Mouse (Mus musculus) embryonic facial prominence, embryonic 11.5 days (tissue): Measurements from ENCODE around the gene Fhl1. TPM values are rescaled to one million over a fixed set of nuclear protein-coding genes. Genes with fewer than 3 reads are reported as not detected.

ENCODE experiments used
- ATAC-seq: fragments of 200-750 bp; cut with Nextera tagmentation; replicated peaks from 2 replicates; pipeline ENCODE4 v1.8.0; 2017; ENCODE audit warnings: low read depth; ENCODE audit not compliant: insufficient number of reproducible peaks, low FRiP score, low TSS enrichment
- DNase-seq: peaks from one replicate; pipeline ENCODE4 v3.0.0-alpha.2; 2015; ENCODE audit warnings: low spot score
- H3K27ac ChIP-seq: fragments of 300-500 bp; sonication (generic); replicated peaks from 2 replicates; pipeline ENCODE4 v1.5.1; 2014; ENCODE audit warnings: mild to moderate bottlenecking, low read depth, low read length, control low read depth
- H3K27me3 ChIP-seq: fragments of 300-500 bp; sonication (generic); 2 replicates; pipeline ENCODE4 v1.6.1; 2014; ENCODE audit warnings: mild to moderate bottlenecking, low read length, moderate library complexity, mixed read lengths; ENCODE audit not compliant: control insufficient read depth, insufficient read depth
- H3K36me3 ChIP-seq: fragments of 300-500 bp; sonication (generic); replicated peaks from 2 replicates; pipeline ENCODE4 v1.6.1; 2014; ENCODE audit warnings: low read depth, mild to moderate bottlenecking, low read length, moderate library complexity, mixed read lengths; ENCODE audit not compliant: control insufficient read depth, insufficient read depth
- H3K4me1 ChIP-seq: fragments of 300-500 bp; sonication (generic); 2 replicates; pipeline ENCODE4 v1.6.1; 2014; ENCODE audit warnings: low read length, mixed read lengths; ENCODE audit not compliant: control insufficient read depth, insufficient read depth
- H3K4me2 ChIP-seq: fragments of 300-500 bp; sonication (generic); 2 replicates; pipeline ENCODE4 v1.6.1; 2014; ENCODE audit warnings: low read depth, mild to moderate bottlenecking, control low read depth, low read length, moderate library complexity
- H3K4me3 ChIP-seq: fragments of 300-500 bp; sonication (generic); 2 replicates; pipeline ENCODE4 v1.5.1; 2014; ENCODE audit warnings: low read depth, low read length, control low read depth
- H3K9ac ChIP-seq: fragments of 300-500 bp; sonication (generic); replicated peaks from 2 replicates; pipeline ENCODE4 v1.6.1; 2014; ENCODE audit warnings: mild to moderate bottlenecking, control low read depth, low read length
- H3K9me3 ChIP-seq: fragments of 300-500 bp; sonication (generic); replicated peaks from 2 replicates; pipeline ENCODE4 v1.6.1; 2016; ENCODE audit warnings: mild to moderate bottlenecking, low read length, inconsistent platforms, mixed read lengths; ENCODE audit not compliant: control insufficient read depth
- WGBS: fragments of 180-500 bp; shearing (Covaris S2); extraction: QIAGEN DNeasy Blood & Tissue Kit; methylation state at CpG from one replicate; pipeline ENCODE4 v1.1.7; 2014; 5-methylcytosine and 5-hydroxymethylcytosine counted together
- polyA plus RNA-seq: library from polyadenylated mRNA; unstranded; fragments of >200 nt; fragmentation: Nextera tagmentation; extraction: Ambion mirVana; gene quantifications from 2 replicates; pipeline ENCODE4 v1.2.1, GENCODE M21; 2014

Fhl1 gene
- polyA plus RNA-seq, 1 experiment from 2014 or later, result 50.9 TPM

- Histone ChIP-seq H3K27ac (no peak overlapping the region), H3K4me1 (no peaks in the 10 kb centered on the region), H3K36me3 (no peaks in the 10 kb centered on the region), H3K9ac (no peak overlapping the region), H3K4me3 (no peak overlapping the region), H3K4me2 (no peak overlapping the region), H3K27me3 (no peaks in the 10 kb centered on the region), H3K9me3 (no peaks in the 10 kb centered on the region)
- WGBS, result 53% methylated on average over 15 of the region's 15 CpGs
- peak; percentile 74 for DNase-seq
- no peak for ATAC-seq
Measured at GRCm38 (mm10) chrX:56791268-56791667, 59.7 kb downstream of the Fhl1 start.

GRCm38 (mm10) chrX:56821765-56822603, 90.4 kb downstream of the Fhl1 start, which contains the start of gene Map7d3:
Gene Map7d3 (minus strand): TSS chrX:56822326.
- peak within 1 kb of the TSS; percentile 25 for H3K9ac ChIP-seq
- H3K4me3 ChIP-seq, result peak within 1 kb of the TSS; percentile 37
- ATAC-seq, result peak; percentile 52; the same call in 1 of the 2 replicates
- no peaks in the 10 kb centered on the region for H3K4me1 ChIP-seq
- no peak within 1 kb of the TSS for H3K27ac ChIP-seq
- DNase-seq, result peak; percentile 54
- peak within 1 kb of the TSS; percentile 58 for H3K4me2 ChIP-seq
- no peaks in the 10 kb centered on the region for H3K9me3 ChIP-seq
- 18% methylated on average over 34 of the region's 35 CpGs for WGBS
- no peaks in the 10 kb centered on the region for H3K36me3 ChIP-seq
- no peaks in the 10 kb centered on the region for H3K27me3 ChIP-seq

- H3K27me3 ChIP-seq, result no peaks in the 10 kb centered on the region
- H3K27ac ChIP-seq, result no peak overlapping the region
- ATAC-seq, result no peak
- no peaks in the 10 kb centered on the region for H3K4me1 ChIP-seq
- DNase-seq, result no peak
- no peaks in the 10 kb centered on the region for H3K9me3 ChIP-seq
- no peak overlapping the region for H3K4me2 ChIP-seq
- no peak overlapping the region for H3K9ac ChIP-seq
- no peak overlapping the region for H3K4me3 ChIP-seq
- WGBS, result 75% methylated on average over 6 of the region's 6 CpGs
- H3K36me3 ChIP-seq, result no peaks in the 10 kb centered on the region
Measured at GRCm38 (mm10) chrX:56827492-56827891, 95.9 kb downstream of the Fhl1 start.

GRCm38 (mm10) chrX:56835842-56836241, 104.3 kb downstream of the Fhl1 start:
- Histone ChIP-seq H3K27ac (no peak overlapping the region), H3K9ac (no peak overlapping the region), H3K4me1 (no peaks in the 10 kb centered on the region), H3K9me3 (no peaks in the 10 kb centered on the region), H3K4me3 (no peak overlapping the region), H3K27me3 (no peaks in the 10 kb centered on the region), H3K4me2 (no peak overlapping the region), H3K36me3 (no peaks in the 10 kb centered on the region)
- DNase-seq (no peak), ATAC-seq (no peak)
- 81% methylated on average over 6 of the region's 6 CpGs for WGBS

- H3K9me3 ChIP-seq, result no peaks in the 10 kb centered on the region
- no peak overlapping the region for H3K27ac ChIP-seq
- H3K4me2 ChIP-seq, result no peak overlapping the region
- ATAC-seq (no peak), DNase-seq (peak; percentile 51)
- no peaks in the 10 kb centered on the region for H3K27me3 ChIP-seq
- no peaks in the 10 kb centered on the region for H3K36me3 ChIP-seq
- no peak overlapping the region for H3K4me3 ChIP-seq
- no peaks in the 10 kb centered on the region for H3K4me1 ChIP-seq
- H3K9ac ChIP-seq, result no peak overlapping the region
Measured at GRCm38 (mm10) chrX:56839369-56839768, 107.8 kb downstream of the Fhl1 start.

- no peaks in the 10 kb centered on the region for H3K4me1 ChIP-seq
- DNase-seq (no peak), ATAC-seq (no peak)
- H3K9me3 ChIP-seq, result no peaks in the 10 kb centered on the region
- H3K36me3 ChIP-seq, result no peaks in the 10 kb centered on the region
- WGBS, result 80% methylated on average over 5 of the region's 5 CpGs
- no peak overlapping the region for H3K27ac ChIP-seq
- H3K4me3 ChIP-seq, result no peak overlapping the region
- no peak overlapping the region for H3K4me2 ChIP-seq
- no peaks in the 10 kb centered on the region for H3K27me3 ChIP-seq
- no peak overlapping the region for H3K9ac ChIP-seq
Measured at GRCm38 (mm10) chrX:56841255-56841654, 109.7 kb downstream of the Fhl1 start.

Other genes starting within 250 kb of the Fhl1 start
- gene Gm10477, start 207.0 kb upstream of the Fhl1 start, polyA plus RNA-seq, result not detected in 2 replicates
- not detected in 2 replicates for gene Gm648, start 182.2 kb upstream of the Fhl1 start, polyA plus RNA-seq
- gene Mmgt1, start 133.7 kb upstream of the Fhl1 start, polyA plus RNA-seq, result 36.5 and 37.0 TPM in 2 replicates
- gene Slc9a6, start 122.0 kb upstream of the Fhl1 start, polyA plus RNA-seq, result 11.6 and 11.9 TPM in 2 replicates
- 1.9 and 2.0 TPM in 2 replicates for gene Map7d3, start 90.5 kb downstream of the Fhl1 start, polyA plus RNA-seq
- not detected in 2 replicates for gene Adgrg4, start 138.4 kb downstream of the Fhl1 start, polyA plus RNA-seq